Mouse (Mus musculus): ENCODE results near the gene Nek3. TPM values are rescaled to one million over a fixed set of nuclear protein-coding genes. Genes with fewer than 3 reads are reported as not detected.
A peak's percentile ranks its signal among the peaks of the same experiment; 100 is the strongest.

The Nek3 gene
- polyA plus RNA-seq (2015; fragmentation: Nextera tagmentation; extraction: Ambion mirVana), result 7.0 and 7.2 TPM in 2 replicates

DNA sequence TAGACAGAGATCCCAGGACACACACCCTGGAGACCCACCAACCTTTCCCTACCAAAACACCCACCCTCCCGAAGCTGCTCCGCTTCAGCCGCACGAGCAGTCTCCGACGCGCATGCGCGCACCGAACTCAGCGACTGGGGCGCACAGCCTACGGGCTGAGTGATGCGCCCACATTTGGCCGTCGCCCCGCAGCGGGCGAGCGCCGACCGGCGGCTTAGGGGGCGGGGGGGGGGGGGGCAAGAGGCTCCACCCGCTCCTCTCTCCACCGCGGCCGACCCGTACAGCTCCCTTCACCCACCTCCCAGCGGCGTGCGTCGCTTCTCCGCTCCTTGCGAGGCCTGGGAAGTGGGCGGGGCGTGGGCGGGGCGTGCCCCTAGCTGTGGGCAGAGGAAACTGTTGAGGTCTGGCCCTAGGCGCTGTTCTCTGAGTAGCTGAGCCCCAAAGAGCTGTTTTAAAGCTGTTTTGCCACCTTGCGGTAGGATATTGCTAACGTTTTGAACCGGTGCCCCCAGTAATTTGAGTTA, at the start of gene Nek3:
Gene Nek3 (minus strand): TSS at position 356 of the 524 bp plus-strand sequence.
- peak within 1 kb of the TSS; percentile 58 for H3K4me2 ChIP-seq
- H3K27ac ChIP-seq, result peak within 1 kb of the TSS; percentile 83
- peak; percentile 98 for ATAC-seq
- H3K36me3 ChIP-seq (ENCODE audit: poor library complexity, severe bottlenecking), result peaks cover 31% of the 10 kb centered on the region
- peak within 1 kb of the TSS; percentile 55 for H3K4me3 ChIP-seq
- peaks cover 10% of the 10 kb centered on the region; the same call in 1 of the 2 replicates for H3K4me1 ChIP-seq
- H3K27me3 ChIP-seq, result no peaks in the 10 kb centered on the region
- WGBS, result under 1% methylated on average over 35 of the region's 43 CpGs
- H3K9me3 ChIP-seq (replicated peaks), result no peaks in the 10 kb centered on the region
- peak within 1 kb of the TSS; percentile 64 for H3K9ac ChIP-seq

DNA sequence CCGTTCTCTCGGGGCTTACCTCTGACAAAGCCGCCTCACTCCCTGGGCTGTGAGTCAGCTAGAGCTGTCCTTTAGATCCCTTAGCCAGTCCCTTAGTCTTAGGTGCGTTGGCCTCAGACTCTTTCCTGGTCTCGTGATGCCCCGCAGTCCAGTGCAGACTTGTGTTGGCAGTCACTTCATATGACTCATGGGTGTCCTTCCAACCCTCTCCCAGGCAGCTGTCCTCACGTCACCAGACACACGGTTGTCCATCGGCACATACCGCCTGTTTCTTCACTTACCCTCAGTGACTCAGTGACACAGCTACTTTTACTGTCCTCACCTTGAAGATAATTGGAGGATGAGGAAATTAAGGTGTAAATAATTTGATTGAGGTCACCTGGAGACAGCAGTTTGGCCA, 48.6 kb upstream of the Nek3 start:
- H3K4me2 ChIP-seq, result no peak overlapping the region
- H3K36me3 ChIP-seq (ENCODE audit: poor library complexity, severe bottlenecking), result peaks cover 73% of the 10 kb centered on the region
- no peaks in the 10 kb centered on the region for H3K9me3 ChIP-seq (replicated peaks)
- no peak overlapping the region for H3K9ac ChIP-seq
- ATAC-seq, result no peak
- WGBS, result 96% methylated on average over 10 of the region's 10 CpGs
- no peaks in the 10 kb centered on the region for H3K4me1 ChIP-seq
- H3K27ac ChIP-seq, result no peak overlapping the region
- H3K4me3 ChIP-seq, result no peak overlapping the region
- no peaks in the 10 kb centered on the region for H3K27me3 ChIP-seq

DNA sequence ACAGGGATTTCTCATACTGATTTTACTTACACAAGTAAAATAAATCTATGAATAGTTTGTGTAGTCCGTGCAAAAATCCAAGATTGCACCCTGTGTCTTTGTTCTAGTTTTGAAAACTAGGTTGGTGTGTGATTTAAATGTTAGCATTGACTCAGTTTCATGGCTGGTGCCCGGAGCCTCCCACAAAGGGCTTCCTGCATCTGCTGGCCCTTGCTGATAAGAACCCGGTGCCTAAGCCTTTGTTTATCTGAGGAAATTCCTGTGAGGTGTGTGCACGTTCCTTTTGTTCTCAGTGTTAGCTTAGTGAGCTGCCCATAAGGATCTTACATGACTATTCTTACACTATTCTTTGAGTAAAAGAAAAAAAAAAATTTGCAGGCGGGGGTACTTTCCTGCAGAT, 42.8 kb upstream of the Nek3 start:
- ATAC-seq, result no peak
- H3K9me3 ChIP-seq (replicated peaks), result no peaks in the 10 kb centered on the region
- H3K4me3 ChIP-seq, result no peak overlapping the region
- H3K27ac ChIP-seq, result no peak overlapping the region
- 59% methylated on average over 5 of the region's 5 CpGs for WGBS
- no peak overlapping the region for H3K4me2 ChIP-seq
- no peaks in the 10 kb centered on the region for H3K4me1 ChIP-seq
- no peaks in the 10 kb centered on the region for H3K27me3 ChIP-seq
- H3K9ac ChIP-seq, result no peak overlapping the region
- H3K36me3 ChIP-seq (ENCODE audit: poor library complexity, severe bottlenecking), result peaks cover 61% of the 10 kb centered on the region

DNA sequence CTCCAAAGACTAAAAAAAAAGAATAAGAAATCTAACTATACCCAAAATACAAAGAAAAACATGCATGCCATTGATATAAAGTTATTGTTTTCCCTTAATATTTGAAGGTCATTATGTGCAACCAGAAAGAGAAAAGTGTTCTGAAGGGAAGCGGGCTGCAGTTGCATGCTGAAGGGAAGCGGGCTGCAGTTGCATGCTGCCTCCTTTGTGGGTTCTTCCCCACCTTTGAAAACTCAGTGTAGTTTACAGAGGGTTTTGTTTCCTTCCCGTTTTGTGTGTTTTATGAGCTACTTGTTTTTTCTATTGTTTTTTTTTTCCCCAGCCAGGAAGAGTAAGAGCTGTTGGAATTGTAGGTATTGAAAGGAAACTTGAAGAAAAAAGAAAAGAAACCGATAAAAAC, 41.3 kb upstream of the Nek3 start:
- Histone ChIP-seq H3K36me3 (ENCODE audit: poor library complexity, severe bottlenecking) (peaks cover 68% of the 10 kb centered on the region), H3K9ac (no peak overlapping the region), H3K4me3 (no peak overlapping the region), H3K9me3 (replicated peaks) (no peaks in the 10 kb centered on the region), H3K4me1 (no peaks in the 10 kb centered on the region), H3K4me2 (no peak overlapping the region), H3K27me3 (no peaks in the 10 kb centered on the region), H3K27ac (no peak overlapping the region)
- no peak for ATAC-seq
- 87% methylated on average over 4 of the region's 4 CpGs for WGBS

DNA sequence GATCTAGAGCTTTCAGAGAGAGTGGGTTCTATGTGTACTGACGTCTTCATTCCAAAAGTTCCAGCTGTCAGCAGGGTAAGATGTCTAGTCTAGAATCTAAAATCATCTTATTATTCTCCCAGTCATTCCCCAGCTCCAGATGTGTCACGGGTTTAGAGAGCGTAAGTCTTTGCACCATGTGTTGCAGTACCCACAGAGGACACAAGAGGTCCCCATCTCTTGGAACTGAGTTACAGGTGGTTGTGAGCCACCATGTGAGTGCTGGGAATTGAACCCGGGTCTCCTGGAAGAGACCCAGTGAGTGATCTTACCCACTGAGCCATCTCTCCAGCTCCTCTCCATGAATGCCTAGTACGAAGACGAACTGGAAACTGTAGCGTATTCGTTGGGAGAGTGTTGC, 33.2 kb upstream of the Nek3 start:
- Histone ChIP-seq H3K27me3 (no peaks in the 10 kb centered on the region), H3K4me1 (peaks cover 4% of the 10 kb centered on the region), H3K27ac (no peak overlapping the region), H3K9me3 (replicated peaks) (no peaks in the 10 kb centered on the region), H3K9ac (no peak overlapping the region), H3K36me3 (ENCODE audit: poor library complexity, severe bottlenecking) (peaks cover 51% of the 10 kb centered on the region), H3K4me3 (no peak overlapping the region), H3K4me2 (no peak overlapping the region)
- 97% methylated on average over 8 of the region's 8 CpGs for WGBS
- no peak for ATAC-seq

DNA sequence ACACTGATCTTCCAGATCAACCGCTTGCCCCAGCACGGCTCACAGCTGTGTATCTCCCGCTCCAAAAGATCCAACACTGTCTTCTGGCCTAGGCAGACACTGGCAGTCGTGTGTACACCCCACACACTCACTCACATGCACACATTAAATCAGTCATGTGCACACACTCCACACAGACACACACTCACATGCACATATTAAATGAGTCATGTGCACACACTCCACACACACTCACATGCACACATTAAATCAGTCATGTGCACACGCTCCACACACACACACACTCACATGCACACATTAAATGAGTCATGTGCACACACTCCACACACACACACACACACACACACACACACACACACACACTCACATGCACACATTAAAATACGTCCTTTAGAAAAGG, 31.7 kb upstream of the Nek3 start:
- Histone ChIP-seq H3K9me3 (replicated peaks) (no peaks in the 10 kb centered on the region), H3K4me2 (no peak overlapping the region), H3K4me3 (no peak overlapping the region), H3K27me3 (no peaks in the 10 kb centered on the region), H3K9ac (no peak overlapping the region), H3K27ac (no peak overlapping the region), H3K36me3 (ENCODE audit: poor library complexity, severe bottlenecking) (peaks cover 37% of the 10 kb centered on the region), H3K4me1 (peaks cover 14% of the 10 kb centered on the region)
- 95% methylated on average over 6 of the region's 6 CpGs for WGBS
- ATAC-seq, result no peak

- Histone ChIP-seq H3K27ac (peak overlapping the region; percentile 96), H3K4me2 (peak overlapping the region; percentile 74), H3K9ac (peak overlapping the region; percentile 93), H3K27me3 (no peaks in the 10 kb centered on the region), H3K9me3 (replicated peaks) (no peaks in the 10 kb centered on the region), H3K4me1 (peaks cover 14% of the 10 kb centered on the region), H3K36me3 (ENCODE audit: poor library complexity, severe bottlenecking) (0 out of 2 replicates have a peak, but pooled peaks cover 7% of the 10 kb centered on the region), H3K4me3 (peak overlapping the region; percentile 77)
- peak; percentile 36; the same call in 1 of the 2 replicates for ATAC-seq
- 15% methylated on average over 12 of the region's 12 CpGs for WGBS
Measured at GRCm38 (mm10) chr8:22193432-22194010, 27.3 kb upstream of the Nek3 start.

DNA sequence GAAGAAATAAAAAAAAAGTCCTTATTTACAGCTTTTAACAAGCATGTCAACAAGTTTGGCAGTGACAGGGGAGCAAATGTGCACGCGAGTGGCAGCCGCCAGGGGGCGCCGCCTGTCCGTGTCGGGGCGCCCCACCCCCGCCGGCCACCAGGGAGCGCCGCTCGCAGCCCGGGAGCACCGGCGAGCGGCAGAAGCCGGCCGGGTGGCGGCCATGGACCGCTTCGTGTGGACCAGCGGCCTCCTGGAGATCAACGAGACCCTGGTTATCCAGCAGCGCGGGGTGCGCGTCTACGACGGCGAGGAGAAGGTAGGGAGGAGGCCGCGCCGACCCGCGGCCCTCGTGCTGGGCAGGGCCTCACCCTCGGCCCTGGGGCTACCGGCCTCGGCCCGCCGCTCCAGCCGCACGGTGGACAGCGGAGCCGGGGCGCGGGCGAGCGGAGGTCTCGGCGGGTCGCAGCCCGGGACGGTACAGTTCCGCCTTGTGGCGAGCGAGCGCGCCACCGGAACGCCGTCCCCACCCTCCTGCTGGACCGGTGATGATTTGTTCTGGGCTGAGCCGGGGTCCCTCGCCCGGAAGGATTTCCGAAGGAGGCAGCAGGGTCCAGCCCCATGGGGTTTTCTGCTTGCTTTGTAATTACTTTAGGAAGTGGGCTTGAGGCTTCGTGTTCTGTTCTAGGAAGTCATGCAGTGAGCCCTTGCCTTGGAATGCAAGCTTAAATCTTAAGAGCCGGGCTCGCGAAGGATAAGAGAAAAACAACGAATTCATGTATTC, 26.6 kb upstream of the Nek3 start, which contains the start of gene Vps36:
Gene Vps36 (plus strand): TSS at position 150 of the 772 bp plus-strand sequence.
- no peaks in the 10 kb centered on the region for H3K27me3 ChIP-seq
- no peaks in the 10 kb centered on the region for H3K9me3 ChIP-seq (replicated peaks)
- peak within 1 kb of the TSS; percentile 93 for H3K9ac ChIP-seq
- ATAC-seq, result peak; percentile 94
- under 1% methylated on average over 72 of the region's 73 CpGs for WGBS
- peak within 1 kb of the TSS; percentile 77 for H3K4me3 ChIP-seq
- peak within 1 kb of the TSS; percentile 74 for H3K4me2 ChIP-seq
- 0 out of 2 replicates have a peak, but pooled peaks cover 4% of the 10 kb centered on the region for H3K36me3 ChIP-seq (ENCODE audit: poor library complexity, severe bottlenecking)
- peak within 1 kb of the TSS; percentile 96 for H3K27ac ChIP-seq
- H3K4me1 ChIP-seq, result peaks cover 14% of the 10 kb centered on the region

DNA sequence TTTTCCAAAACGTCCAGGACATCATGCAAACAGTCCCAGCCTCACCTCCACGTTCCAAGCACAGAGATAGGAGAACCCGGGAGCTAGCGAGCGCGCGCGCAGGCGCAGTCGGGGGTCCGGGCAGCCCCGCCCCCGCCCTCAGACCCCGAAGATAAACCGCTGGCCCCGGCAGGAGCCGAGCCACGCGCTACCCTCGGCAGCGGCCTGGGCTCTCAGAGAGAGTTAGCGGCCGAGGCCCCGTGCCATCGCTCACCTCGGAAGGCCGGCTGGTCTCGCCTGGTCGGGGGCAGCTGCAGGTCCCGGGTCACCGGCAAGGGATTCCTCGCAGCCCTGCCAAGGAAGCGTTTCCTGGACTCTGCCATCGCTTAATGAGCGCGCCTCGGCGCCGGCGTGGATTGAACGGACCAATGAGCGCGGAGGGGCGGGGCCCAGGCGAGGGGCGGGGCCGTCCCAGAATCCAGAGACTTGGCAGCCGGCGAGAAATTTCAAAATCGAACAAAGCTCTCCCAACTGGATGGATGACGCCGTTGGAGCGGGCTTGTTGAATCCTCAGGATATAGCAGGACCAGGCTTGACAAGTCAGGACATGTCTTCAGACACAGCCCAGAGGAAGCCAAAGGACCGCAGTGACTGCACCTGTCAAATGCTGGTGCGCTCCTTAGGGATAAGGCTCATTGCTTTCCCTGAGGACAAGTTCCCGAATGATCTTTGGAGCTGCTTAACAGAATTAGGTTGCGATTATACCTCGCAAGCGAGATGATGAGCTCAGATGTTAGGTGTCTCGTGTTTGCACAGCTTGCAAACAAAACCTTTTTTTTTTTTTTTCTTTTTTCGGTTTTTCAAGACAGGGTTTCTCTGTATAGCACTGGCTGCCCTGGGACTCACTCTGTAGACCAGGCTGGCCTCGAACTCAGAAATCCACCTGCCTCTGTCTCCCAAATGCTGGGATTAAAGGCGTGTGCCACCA, 19.5 kb upstream of the Nek3 start, which contains the start of gene Ckap2:
Gene Ckap2 (minus strand): TSS at position 389 of the 967 bp plus-strand sequence.
- ATAC-seq, result peak; percentile 98
- no peaks in the 10 kb centered on the region for H3K27me3 ChIP-seq
- no peaks in the 10 kb centered on the region for H3K36me3 ChIP-seq (ENCODE audit: poor library complexity, severe bottlenecking)
- peak within 1 kb of the TSS; percentile 75 for H3K4me3 ChIP-seq
- WGBS, result 3% methylated on average over 63 of the region's 63 CpGs
- peak within 1 kb of the TSS; percentile 68 for H3K4me2 ChIP-seq
- peak within 1 kb of the TSS; percentile 77 for H3K9ac ChIP-seq
- peaks cover 12% of the 10 kb centered on the region for H3K4me1 ChIP-seq
- H3K9me3 ChIP-seq (replicated peaks), result no peaks in the 10 kb centered on the region
- H3K27ac ChIP-seq, result peak within 1 kb of the TSS; percentile 87

- Histone ChIP-seq H3K4me3 (peak overlapping the region; percentile 75), H3K4me2 (peak overlapping the region; percentile 68), H3K27ac (no peak overlapping the region), H3K9ac (peak overlapping the region; percentile 77), H3K27me3 (no peaks in the 10 kb centered on the region), H3K36me3 (ENCODE audit: poor library complexity, severe bottlenecking) (no peaks in the 10 kb centered on the region), H3K9me3 (replicated peaks) (no peaks in the 10 kb centered on the region), H3K4me1 (peaks cover 12% of the 10 kb centered on the region)
- peak; percentile 50 for ATAC-seq
- 0% methylated on average over 3 of the region's 3 CpGs for WGBS
Measured at GRCm38 (mm10) chr8:22184884-22185283, 18.6 kb upstream of the Nek3 start.

- H3K4me1 ChIP-seq, result no peaks in the 10 kb centered on the region
- no peak overlapping the region for H3K9ac ChIP-seq
- H3K27ac ChIP-seq, result no peak overlapping the region
- 98% methylated on average over 7 of the region's 7 CpGs for WGBS
- peaks cover 6% of the 10 kb centered on the region; the same call in 1 of the 2 replicates for H3K9me3 ChIP-seq (replicated peaks)
- no peaks in the 10 kb centered on the region for H3K27me3 ChIP-seq
- H3K4me2 ChIP-seq, result no peak overlapping the region
- H3K4me3 ChIP-seq, result no peak overlapping the region
- H3K36me3 ChIP-seq (ENCODE audit: poor library complexity, severe bottlenecking), result peaks cover 49% of the 10 kb centered on the region
- no peak for ATAC-seq
Measured at GRCm38 (mm10) chr8:22175966-22176365, 9.7 kb upstream of the Nek3 start.

Data from forebrain, embryonic 13.5 days (tissue).